Mouse (Mus musculus) E14TG2a.4 (cell line): Measurements from ENCODE around the gene Omt2a.
"Not testable (repeated sequence)": the region's sequence is repeated elsewhere in the genome, so short reads cannot be mapped to it uniquely, and the experiment has no call there.

Experiments
- H3K27me3 ChIP-seq: 2 replicates; pipeline ENCODE4 v1.6.1; 2014; ENCODE audit warnings: low read length, control low read depth; ENCODE audit not compliant: insufficient read depth
- H3K36me3 ChIP-seq: 2 replicates; pipeline ENCODE4 v1.6.1; 2014; ENCODE audit warnings: low read length, control low read depth; ENCODE audit not compliant: insufficient read depth
- H3K4me1 ChIP-seq: replicated peaks from 2 replicates; pipeline ENCODE4 v1.6.1; 2014; ENCODE audit warnings: low read depth, low read length, control low read depth
- H3K4me3 ChIP-seq: replicated peaks from 2 replicates; pipeline ENCODE4 v1.5.1; 2014; ENCODE audit warnings: mild to moderate bottlenecking, low read length
- H3K9me3 ChIP-seq: 2 replicates; pipeline ENCODE4 v1.6.1; 2014; ENCODE audit warnings: low read length, control low read depth
- CTCF ChIP-seq: conservative IDR thresholded peaks from 2 replicates; pipeline ENCODE4 v1.5.1; 2014; ENCODE audit warnings: low read length
- NANOG ChIP-seq: IDR thresholded peaks from 2 replicates; pipeline ENCODE4 v1.6.1; 2014; ENCODE audit warnings: borderline replicate concordance, low read length, mixed read lengths
- POU5F1 ChIP-seq: IDR thresholded peaks from 2 replicates; pipeline ENCODE4 v1.6.1; 2014; ENCODE audit warnings: low read length, borderline replicate concordance

The Omt2a gene

GRCm38 (mm10) chr9:78319499-78319898 lies 4.9 kb upstream of the Omt2a start:
- no peaks in the 10 kb centered on the region for H3K36me3 ChIP-seq
- TF ChIP-seq CTCF (peak; percentile 88), NANOG (no peak), POU5F1 (no peak)
- peaks cover 11% of the 10 kb centered on the region; the same call in 1 of the 2 replicates for H3K4me1 ChIP-seq
- no peaks in the 10 kb centered on the region for H3K27me3 ChIP-seq
- H3K4me3 ChIP-seq, result no peak overlapping the region
- H3K9me3 ChIP-seq, result no peaks in the 10 kb centered on the region

- H3K4me1 ChIP-seq, H3K4me3 ChIP-seq, H3K27me3 ChIP-seq, H3K36me3 ChIP-seq, H3K9me3 ChIP-seq: not testable (repeated sequence)
Measured at GRCm38 (mm10) chr9:78308122-78308521, 6.5 kb downstream of the Omt2a start.

GRCm38 (mm10) chr9:78299143-78299542 lies 15.5 kb downstream of the Omt2a start:
- H3K4me3 ChIP-seq, H3K4me1 ChIP-seq, H3K36me3 ChIP-seq, H3K9me3 ChIP-seq, H3K27me3 ChIP-seq: not testable (repeated sequence)

GRCm38 (mm10) chr9:78298232-78298631 lies 16.4 kb downstream of the Omt2a start:
- TF ChIP-seq POU5F1 (no peak), NANOG (no peak), CTCF (no peak)
- peaks cover 2% of the 10 kb centered on the region; the same call in 1 of the 2 replicates for H3K4me1 ChIP-seq
- H3K9me3 ChIP-seq, result no peaks in the 10 kb centered on the region
- H3K36me3 ChIP-seq, result no peaks in the 10 kb centered on the region
- no peaks in the 10 kb centered on the region for H3K27me3 ChIP-seq
- H3K4me3 ChIP-seq, result no peak overlapping the region

- not testable (repeated sequence) for H3K4me1 ChIP-seq, H3K4me3 ChIP-seq, H3K9me3 ChIP-seq, H3K36me3 ChIP-seq, H3K27me3 ChIP-seq
- peak; percentile 73 for TF ChIP-seq CTCF
Measured at GRCm38 (mm10) chr9:78296089-78296488, 18.5 kb downstream of the Omt2a start.

GRCm38 (mm10) chr9:78294781-78295180 lies 19.8 kb downstream of the Omt2a start:
- not testable (repeated sequence) for H3K27me3 ChIP-seq, H3K36me3 ChIP-seq, H3K4me1 ChIP-seq, H3K9me3 ChIP-seq, H3K4me3 ChIP-seq

GRCm38 (mm10) chr9:78293683-78294082 lies 20.9 kb downstream of the Omt2a start:
- H3K9me3 ChIP-seq, H3K4me3 ChIP-seq, H3K4me1 ChIP-seq, H3K36me3 ChIP-seq, H3K27me3 ChIP-seq: not testable (repeated sequence)

- not testable (repeated sequence) for H3K36me3 ChIP-seq, H3K4me1 ChIP-seq, H3K27me3 ChIP-seq, H3K4me3 ChIP-seq, H3K9me3 ChIP-seq
Measured at GRCm38 (mm10) chr9:78292462-78292861, 22.1 kb downstream of the Omt2a start.

- H3K9me3 ChIP-seq, H3K36me3 ChIP-seq, H3K4me1 ChIP-seq, H3K4me3 ChIP-seq, H3K27me3 ChIP-seq: not testable (repeated sequence)
Measured at GRCm38 (mm10) chr9:78289723-78290122, 24.9 kb downstream of the Omt2a start, which contains the start of gene Gm10639. Gene Gm10639, plus strand, starts transcription at chr9:78289923.

GRCm38 (mm10) chr9:78289063-78289462 lies 25.5 kb downstream of the Omt2a start:
- H3K9me3 ChIP-seq, H3K27me3 ChIP-seq, H3K4me1 ChIP-seq, H3K4me3 ChIP-seq, H3K36me3 ChIP-seq: not testable (repeated sequence)

- not testable (repeated sequence) for H3K9me3 ChIP-seq, H3K27me3 ChIP-seq, H3K36me3 ChIP-seq, H3K4me1 ChIP-seq, H3K4me3 ChIP-seq
Measured at GRCm38 (mm10) chr9:78282002-78282711, 32.4 kb downstream of the Omt2a start.

- H3K4me1 ChIP-seq, H3K27me3 ChIP-seq, H3K36me3 ChIP-seq, H3K4me3 ChIP-seq, H3K9me3 ChIP-seq: not testable (repeated sequence)
Measured at GRCm38 (mm10) chr9:78270945-78271344, 43.7 kb downstream of the Omt2a start.
